Mouse (Mus musculus): ENCODE measurements at regions not wholly inside any gene's neighbourhood (a gene's known extent, or its start where the extent isn't known, plus 50 kb on each side); places are given as distances from the start of the nearest gene placed in this dataset.

- no peak for TF ChIP-seq CTCF (IDR thresholded peaks at IDR 0.05; ENCODE audit: insufficient read depth, low read depth, low read length)
- no peak for TF ChIP-seq POLR2A (IDR thresholded peaks at IDR 0.05; ENCODE audit: insufficient read depth, low read depth, low read length)
These were observed 66.7 kb upstream of the Bod1 start for GRCm38 (mm10) chr11:31738148-31739021.

Data from olfactory bulb, adult 2 months (tissue).